21 mouse cellular contexts compared by ENCODE assay signal in the genomic region with DNA sequence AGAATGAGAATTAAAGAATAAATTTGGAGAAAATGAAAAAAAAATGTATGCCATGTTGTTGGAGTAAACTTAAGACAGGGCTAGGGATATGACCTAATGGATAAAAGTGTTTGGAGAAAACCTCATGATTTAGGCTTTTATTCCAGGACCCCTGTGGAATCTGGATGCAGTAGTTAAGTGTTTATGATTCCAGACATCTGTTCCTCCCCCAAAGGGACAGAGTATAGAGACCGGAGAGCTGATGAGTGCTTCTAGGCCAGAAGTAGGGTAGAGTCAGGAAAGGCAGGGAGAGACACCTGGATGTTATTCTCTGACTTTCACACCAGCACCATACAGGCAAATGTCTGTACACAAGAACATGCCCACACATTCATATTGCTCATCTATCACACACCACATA. TPM values are rescaled to one million over a fixed set of nuclear protein-coding genes. Genes with fewer than 3 reads are reported as not detected.
DNase-seq lines count a peak whose midpoint lies in the region; ATAC-seq and TF ChIP-seq lines count a peak whose summit lies in the region.
"Had no signal": no experiment of that assay in that cellular context is flagged by ENCODE, and none has a peak within 500 bp of the region (broad histone marks: within the 10 kb centered on the region; RNA-seq: fewer than 3 reads in every experiment).

No protein-coding gene starts in this region.

- H3K9ac ChIP-seq in intestine, embryonic 14.5 days (ENCODE audit: low read length) = no peak overlapping the region
- H3K9ac ChIP-seq in intestine, postnatal 0 days (ENCODE audit: low read depth, low read length) = no peak overlapping the region
- H3K9ac ChIP-seq in lung, embryonic 15.5 days = no peak overlapping the region
- H3K9ac ChIP-seq in stomach, embryonic 15.5 days = no peak overlapping the region
- no peak overlapping the region for H3K9ac ChIP-seq in stomach, postnatal 0 days (ENCODE audit: low read length)
- H3K9ac ChIP-seq: forebrain, embryonic 13.5 days; forebrain, postnatal 0 days; heart, embryonic 12.5 days had no signal

- H3K27me3 ChIP-seq in intestine, embryonic 14.5 days (replicated peaks; ENCODE audit: control insufficient read depth, insufficient read depth, low read length) = no peaks in the 10 kb centered on the region
- H3K27me3 ChIP-seq in intestine, postnatal 0 days (replicated peaks; ENCODE audit: control insufficient read depth, insufficient read depth, low read length) = no peaks in the 10 kb centered on the region
- no peaks in the 10 kb centered on the region for H3K27me3 ChIP-seq in lung, embryonic 15.5 days
- H3K27me3 ChIP-seq in stomach, embryonic 15.5 days (replicated peaks) = no peaks in the 10 kb centered on the region
- no peaks in the 10 kb centered on the region for H3K27me3 ChIP-seq in stomach, postnatal 0 days (ENCODE audit: control insufficient read depth, insufficient read depth, low read length)
- H3K27me3 ChIP-seq: forebrain, embryonic 13.5 days; heart, embryonic 12.5 days had no signal

- no peaks in the 10 kb centered on the region; the same call in 1 of the 2 replicates for H3K4me1 ChIP-seq in intestine, embryonic 14.5 days (replicated peaks; ENCODE audit: control insufficient read depth, insufficient read depth, low read length)
- H3K4me1 ChIP-seq in intestine, postnatal 0 days (replicated peaks; ENCODE audit: control insufficient read depth, insufficient read depth, low read length) = no peaks in the 10 kb centered on the region
- H3K4me1 ChIP-seq in lung, embryonic 15.5 days = 0 out of 2 replicates have a peak, but pooled peaks cover 3% of the 10 kb centered on the region
- H3K4me1 ChIP-seq in stomach, embryonic 15.5 days = peaks cover 3% of the 10 kb centered on the region; the same call in 1 of the 2 replicates
- no peaks in the 10 kb centered on the region for H3K4me1 ChIP-seq in stomach, postnatal 0 days (replicated peaks; ENCODE audit: control insufficient read depth, insufficient read depth)
- H3K4me1 ChIP-seq: embryonic facial prominence, embryonic 10.5 days; forebrain, embryonic 13.5 days; heart, embryonic 12.5 days; hindbrain, embryonic 10.5 days had no signal

- H3K4me2 ChIP-seq in intestine, embryonic 14.5 days (ENCODE audit: low read length) = no peak overlapping the region
- no peak overlapping the region for H3K4me2 ChIP-seq in intestine, postnatal 0 days (replicated peaks; ENCODE audit: low read depth)
- no peak overlapping the region for H3K4me2 ChIP-seq in lung, embryonic 15.5 days
- no peak overlapping the region for H3K4me2 ChIP-seq in stomach, embryonic 15.5 days
- no peak overlapping the region for H3K4me2 ChIP-seq in stomach, postnatal 0 days (replicated peaks; ENCODE audit: low read depth)
- H3K4me2 ChIP-seq: forebrain, embryonic 13.5 days; heart, embryonic 12.5 days had no signal

- peak; percentile 27; the same call in 1 of the 2 replicates for ATAC-seq in intestine, embryonic 14.5 days (replicated peaks; ENCODE audit: low FRiP score, low TSS enrichment, low read depth)
- ATAC-seq in intestine, postnatal 0 days = no peak
- ATAC-seq in lung, embryonic 15.5 days (ENCODE audit: borderline replicate concordance, extremely low read depth, low FRiP score, low TSS enrichment) = peak; percentile 67; the same call in 1 of the 2 replicates
- no peak; the same call in 1 of the 2 replicates for ATAC-seq in stomach, embryonic 15.5 days (ENCODE audit: insufficient read depth, low FRiP score, low read depth)
- no peak for ATAC-seq in stomach, postnatal 0 days (ENCODE audit: low FRiP score, low TSS enrichment)
- ATAC-seq in granulocyte monocyte progenitor cell, adult 5-6 weeks (replicated peaks; ENCODE audit: poor library complexity, severe bottlenecking) = no peak
- ATAC-seq: CD4-positive, CD25-positive, alpha-beta regulatory T cell, adult 4 months; forebrain, embryonic 13.5 days; forebrain, postnatal 0 days had no signal

- no peak for TF ChIP-seq EP300 in stomach, postnatal 0 days (optimal IDR thresholded peaks at IDR 0.05)

- DNase-seq in intestine, embryonic 14.5 days (ENCODE audit: low spot score) = no peak
- no peak for DNase-seq in lung, postnatal 36 days
- DNase-seq in stomach, postnatal 0 days (ENCODE audit: low spot score) = no peak
- DNase-seq: adrenal gland, adult 8-10 months; adrenal gland, postnatal 36 days; B cell, adult 2 months; cerebellum, adult 2 months; cerebellum, postnatal 10 days; forebrain, postnatal 0 days; gastrocnemius, postnatal 14 days had no signal

- no peaks in the 10 kb centered on the region for H3K9me3 ChIP-seq in intestine, embryonic 14.5 days (ENCODE audit: control insufficient read depth, low read length)
- no peaks in the 10 kb centered on the region for H3K9me3 ChIP-seq in intestine, postnatal 0 days (ENCODE audit: control insufficient read depth)
- H3K9me3 ChIP-seq in lung, embryonic 15.5 days = no peaks in the 10 kb centered on the region
- no peaks in the 10 kb centered on the region for H3K9me3 ChIP-seq in stomach, embryonic 15.5 days
- no peaks in the 10 kb centered on the region for H3K9me3 ChIP-seq in stomach, postnatal 0 days (ENCODE audit: control insufficient read depth, low read length)
- H3K9me3 ChIP-seq: embryonic facial prominence, embryonic 10.5 days; forebrain, embryonic 13.5 days; heart, embryonic 12.5 days; hindbrain, embryonic 10.5 days had no signal

- H3K27ac ChIP-seq in intestine, embryonic 14.5 days (ENCODE audit: low read depth) = peak overlapping the region; percentile 33; the same call in 1 of the 2 replicates
- no peak overlapping the region for H3K27ac ChIP-seq in intestine, postnatal 0 days (ENCODE audit: low read depth, low read length)
- 0 out of 2 replicates have a peak overlapping the region, but pooled peaks have one; percentile 20 for H3K27ac ChIP-seq in lung, embryonic 15.5 days
- H3K27ac ChIP-seq in stomach, embryonic 15.5 days = peak overlapping the region; percentile 35; the same call in 1 of the 2 replicates
- no peak overlapping the region for H3K27ac ChIP-seq in stomach, postnatal 0 days (replicated peaks)
- H3K27ac ChIP-seq: embryonic facial prominence, embryonic 10.5 days; forebrain, embryonic 13.5 days; hindbrain, embryonic 10.5 days had no signal

- no peaks in the 10 kb centered on the region for H3K36me3 ChIP-seq in intestine, embryonic 14.5 days (ENCODE audit: control insufficient read depth, insufficient read depth, low read length)
- H3K36me3 ChIP-seq in intestine, postnatal 0 days (ENCODE audit: control insufficient read depth, insufficient read depth) = no peaks in the 10 kb centered on the region
- H3K36me3 ChIP-seq in lung, embryonic 15.5 days = no peaks in the 10 kb centered on the region
- H3K36me3 ChIP-seq in stomach, embryonic 15.5 days = no peaks in the 10 kb centered on the region
- H3K36me3 ChIP-seq in stomach, postnatal 0 days (ENCODE audit: control insufficient read depth, insufficient read depth, low read length) = no peaks in the 10 kb centered on the region
- H3K36me3 ChIP-seq: embryonic facial prominence, embryonic 10.5 days; G1E; heart, embryonic 12.5 days; hindbrain, embryonic 10.5 days had no signal

- no peak overlapping the region for H3K4me3 ChIP-seq in intestine, embryonic 14.5 days (ENCODE audit: low read depth, low read length)
- H3K4me3 ChIP-seq in intestine, postnatal 0 days (ENCODE audit: low read depth, low read length) = no peak overlapping the region
- no peak overlapping the region for H3K4me3 ChIP-seq in lung, embryonic 15.5 days
- no peak overlapping the region for H3K4me3 ChIP-seq in stomach, embryonic 15.5 days (replicated peaks)
- no peak overlapping the region for H3K4me3 ChIP-seq in stomach, postnatal 0 days (ENCODE audit: low read depth, low read length)
- H3K4me3 ChIP-seq: embryonic facial prominence, embryonic 10.5 days; forebrain, embryonic 13.5 days; heart, embryonic 12.5 days; hindbrain, embryonic 10.5 days had no signal

- 16% methylated on average over 1 of the region's 1 CpGs for WGBS in intestine, embryonic 14.5 days
- 56% methylated on average over 1 of the region's 1 CpGs for WGBS in intestine, postnatal 0 days
- 60% methylated on average over 1 of the region's 1 CpGs for WGBS in lung, embryonic 15.5 days
- 54% methylated on average over 1 of the region's 1 CpGs for WGBS in stomach, embryonic 15.5 days
- WGBS in stomach, postnatal 0 days = 76% methylated on average over 1 of the region's 1 CpGs

- no peak for TF ChIP-seq CTCF in intestine, postnatal 0 days (IDR thresholded peaks at IDR 0.05; ENCODE audit: low read depth)
- TF ChIP-seq CTCF in stomach, postnatal 0 days (IDR thresholded peaks at IDR 0.05; ENCODE audit: low read depth) = no peak

RNA-seq across cellular contexts. Expression of a gene that starts 52.0 kb away (rescaled TPM):
- 0.12 TPM in 1 of 2 replicates, not detected in the other for polyA plus RNA-seq in intestine, embryonic 14.5 days (2014; fragmentation: Nextera tagmentation; extraction: Ambion mirVana)
- polyA plus RNA-seq in intestine, postnatal 0 days (2015; fragmentation: Nextera tagmentation; extraction: Ambion mirVana) = 0.09 and 0.12 TPM in 2 replicates
- polyA plus RNA-seq in lung, embryonic 15.5 days (2015; fragmentation: Nextera tagmentation; extraction: Ambion mirVana) = not detected in 2 replicates
- 0.13 and 0.49 TPM in 2 replicates for polyA plus RNA-seq in stomach, embryonic 15.5 days (2015; fragmentation: Nextera tagmentation; extraction: Ambion mirVana)
- polyA plus RNA-seq in stomach, postnatal 0 days (2015; fragmentation: Nextera tagmentation; extraction: Ambion mirVana) = 0.08 and 0.10 TPM in 2 replicates
- not detected in 2 replicates for total RNA-seq in granulocyte monocyte progenitor cell, adult 5-6 weeks (2014; fragmentation: Nextera tagmentation)
- total RNA-seq in granulocyte monocyte progenitor cell, adult 5-6 weeks (2017) = 0.15 and 0.22 TPM in 2 replicates
- total RNA-seq: forebrain, postnatal 0 days had no signal
- polyA plus RNA-seq: CD4-positive, CD25-positive, alpha-beta regulatory T cell, adult 4 months; cerebellum, adult 2 months; embryonic facial prominence, embryonic 14.5 days; G1E had no signal

Comparison
In these comparisons a context has a peak if more than half of its experiments do, and no peak if none do; other contexts are left out.
1. ATAC-seq: peak in intestine, embryonic 14.5 days (single experiment) and lung, embryonic 15.5 days (single experiment); none in intestine, postnatal 0 days (single experiment), stomach, embryonic 15.5 days (single experiment), stomach, postnatal 0 days (single experiment) and granulocyte monocyte progenitor cell, adult 5-6 weeks (single experiment).
2. H3K27ac ChIP-seq: peak in intestine, embryonic 14.5 days (single experiment), lung, embryonic 15.5 days (single experiment) and stomach, embryonic 15.5 days (single experiment); none in intestine, postnatal 0 days (single experiment) and stomach, postnatal 0 days (single experiment).